Mouse (Mus musculus) frontal cortex, adult (tissue): Measurements from ENCODE around the gene Hpcal4.

Experiments used
- ATAC-seq: cut with Nextera tagmentation; 2 replicates; pipeline ENCODE4 v1.9.2; 2017; ENCODE audit warnings: mild to moderate bottlenecking, moderate library complexity, mixed read lengths; ENCODE audit not compliant: low TSS enrichment

Gene Hpcal4

DNA sequence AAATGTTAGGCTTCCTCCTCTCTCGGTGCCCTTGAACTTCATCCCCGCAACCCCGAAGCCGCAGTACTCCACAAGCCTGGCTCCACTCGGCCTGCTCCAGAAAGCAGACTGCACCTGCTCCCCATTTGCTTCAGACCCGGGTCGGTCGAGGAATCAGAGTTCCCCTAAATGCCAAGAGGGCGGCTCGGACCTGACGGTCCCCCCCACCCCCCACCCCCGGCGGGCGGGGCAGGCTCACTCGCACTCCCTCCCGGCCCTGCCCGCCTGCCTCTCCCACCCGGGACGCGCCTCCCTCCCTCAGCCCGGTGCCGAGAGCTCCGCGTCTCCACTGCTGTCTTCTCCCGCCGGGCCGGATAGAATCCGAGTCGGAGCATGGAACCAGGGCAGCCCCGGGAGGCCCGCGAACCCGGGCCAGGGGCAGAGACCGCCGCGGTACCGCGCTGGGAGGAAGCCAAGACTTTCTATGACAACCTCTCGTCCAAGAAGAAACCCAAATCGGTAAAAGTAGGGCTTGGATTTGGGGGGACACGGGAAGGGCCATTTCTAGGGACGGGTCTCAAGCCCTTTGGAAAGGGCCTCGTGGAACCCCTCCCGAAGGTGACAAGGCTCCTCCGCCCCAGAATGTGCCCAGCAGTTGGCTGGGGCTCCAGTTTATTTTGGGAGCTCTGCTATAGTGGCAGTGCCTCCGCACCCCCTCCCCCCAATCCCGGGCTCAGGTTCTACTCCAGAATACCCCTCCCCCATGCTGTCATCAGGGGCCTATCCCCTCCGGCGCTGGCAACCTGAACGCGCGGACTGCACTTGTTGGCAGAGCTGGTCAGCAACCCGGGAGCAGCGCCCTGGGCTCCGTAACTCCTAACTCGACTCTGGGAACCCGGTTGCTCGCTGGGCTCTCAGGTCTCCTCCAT lies 18.4 kb downstream of the Hpcal4 start, which contains the start of gene Nt5c1a:
Nt5c1a (plus strand) TSS at position 319 of the 908 bp plus-strand sequence.
- peak; percentile 76 for ATAC-seq

DNA sequence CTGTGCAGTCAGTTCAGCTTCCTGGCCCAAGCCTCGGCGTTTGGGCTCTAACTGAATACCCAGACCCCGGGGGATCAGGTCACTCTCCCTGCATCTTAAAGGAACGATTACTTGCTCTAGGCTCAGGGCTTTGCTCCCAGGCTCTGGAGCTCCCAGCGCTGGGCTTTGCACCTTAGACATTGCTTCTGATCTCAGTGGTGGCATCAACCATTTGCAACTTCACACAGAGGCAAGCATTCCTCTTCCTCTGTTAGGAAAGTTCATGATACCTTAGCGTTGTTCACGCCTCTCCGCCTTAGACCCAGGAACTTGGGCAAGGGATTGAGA lies 19.0 kb downstream of the Hpcal4 start:
- no peak for ATAC-seq

DNA sequence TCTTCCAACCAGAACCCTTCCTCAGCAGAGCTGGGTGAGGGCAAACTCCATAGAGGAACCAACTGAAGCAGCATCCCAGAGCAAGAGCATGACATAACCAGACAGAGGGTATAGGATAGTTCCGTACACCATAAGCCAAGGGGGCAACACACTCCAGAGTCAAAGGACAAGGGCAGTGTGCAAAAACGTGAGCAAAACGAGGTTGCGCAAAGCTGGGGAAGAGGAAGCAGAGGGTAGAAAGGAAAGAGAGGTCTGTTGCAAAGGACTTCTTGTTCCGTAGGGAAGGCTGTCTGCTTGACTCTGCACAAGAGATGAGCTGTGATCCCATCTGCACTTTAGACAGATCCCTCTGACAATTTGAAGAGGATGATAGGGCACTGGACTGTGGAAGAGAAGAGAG lies 24.3 kb downstream of the Hpcal4 start:
- no peak for ATAC-seq

DNA sequence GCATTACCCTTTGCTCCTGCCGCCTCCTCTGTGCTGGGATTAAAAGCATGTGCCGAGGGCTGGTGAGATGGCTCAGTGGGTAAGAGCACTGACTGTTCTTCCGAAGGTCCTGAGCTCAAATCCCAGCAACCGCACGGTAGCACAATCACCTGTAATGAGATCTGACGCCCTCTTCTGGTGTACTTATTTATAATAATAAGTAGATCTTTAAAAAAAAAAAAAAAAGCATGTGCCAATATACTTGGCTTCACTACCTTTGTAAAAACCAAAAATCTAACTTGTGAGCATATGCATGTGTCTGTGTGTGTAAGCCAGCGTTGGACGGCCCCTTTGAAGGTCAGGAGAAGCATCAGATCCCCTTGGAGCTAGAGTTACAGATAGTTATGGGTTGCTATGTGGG lies 28.0 kb downstream of the Hpcal4 start:
- no peak for ATAC-seq

DNA sequence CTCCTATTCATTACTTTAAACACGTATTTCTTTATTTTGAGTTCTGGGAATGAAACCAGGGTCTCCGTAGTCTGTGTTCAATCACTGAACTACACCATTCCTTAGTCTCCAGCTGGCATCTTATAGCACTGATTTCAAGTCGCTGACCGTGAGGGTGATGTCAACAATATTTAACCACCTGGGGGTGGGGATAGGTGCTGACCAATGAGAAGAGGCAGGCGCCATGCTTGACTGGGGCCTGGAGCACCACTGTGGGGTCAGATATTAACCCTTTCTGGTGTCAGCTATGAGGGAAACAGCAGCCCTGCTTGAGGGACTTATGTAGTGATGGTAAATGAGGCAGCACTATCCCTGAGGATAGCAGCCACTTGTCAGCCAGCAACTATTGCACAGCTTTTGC lies 28.4 kb downstream of the Hpcal4 start:
- ATAC-seq = no peak

DNA sequence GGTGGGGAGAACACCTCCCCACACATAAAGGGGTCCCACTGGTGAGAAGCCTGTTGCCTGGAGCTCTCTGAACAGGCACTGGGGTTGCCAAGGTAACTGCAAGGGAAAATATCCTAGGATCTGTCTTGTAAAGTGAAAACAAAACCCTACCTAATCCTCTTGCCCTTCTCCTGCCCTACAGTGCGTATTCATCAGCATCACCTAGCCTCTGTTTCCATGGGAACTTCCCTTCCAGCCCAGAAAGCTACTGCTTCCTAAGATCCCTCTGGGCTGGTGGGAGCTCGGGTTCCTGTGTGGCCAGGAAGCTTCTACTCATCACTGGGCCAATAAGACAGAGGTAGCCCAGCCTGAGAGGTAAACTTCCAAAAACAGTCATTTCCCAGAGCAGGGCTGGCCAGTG lies 29.3 kb downstream of the Hpcal4 start:
- no peak for ATAC-seq

DNA sequence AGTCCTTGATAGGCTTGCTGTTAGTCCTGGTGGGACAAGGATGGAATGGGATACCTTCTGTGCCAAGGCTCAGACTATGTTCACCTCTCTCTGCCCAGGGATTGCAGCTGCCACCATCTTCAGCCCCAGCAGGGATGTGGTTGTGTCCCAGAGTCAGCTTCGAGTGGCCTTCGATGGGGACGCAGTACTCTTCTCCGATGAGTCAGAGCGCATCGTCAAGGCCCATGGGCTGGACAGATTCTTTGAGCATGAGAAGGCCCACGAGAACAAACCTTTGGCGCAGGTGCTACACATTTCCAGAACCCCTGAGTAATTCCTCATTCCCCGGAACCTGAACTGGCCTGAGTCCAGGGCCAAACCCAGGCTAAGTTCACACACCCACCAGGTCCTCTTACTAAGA lies 30.9 kb downstream of the Hpcal4 start:
- ATAC-seq = no peak

DNA sequence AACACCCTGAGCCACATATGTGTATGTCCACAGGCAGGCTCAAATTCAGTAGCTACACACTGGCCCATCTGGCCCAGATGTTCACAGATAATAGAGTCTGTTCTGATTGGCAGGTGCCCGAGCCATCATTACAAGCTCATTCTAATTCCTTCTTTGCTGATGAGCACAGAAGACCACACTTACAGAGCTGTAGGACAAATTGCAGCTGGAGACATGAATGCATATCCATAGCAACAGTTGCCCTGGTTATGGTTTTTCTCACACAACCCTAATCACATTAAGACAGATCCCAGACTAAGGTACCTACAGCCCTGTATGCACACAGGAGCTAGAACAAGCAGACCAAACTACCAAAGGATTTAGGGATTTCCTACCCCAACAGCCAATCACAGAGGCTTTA lies 32.3 kb downstream of the Hpcal4 start:
- ATAC-seq = no peak

DNA sequence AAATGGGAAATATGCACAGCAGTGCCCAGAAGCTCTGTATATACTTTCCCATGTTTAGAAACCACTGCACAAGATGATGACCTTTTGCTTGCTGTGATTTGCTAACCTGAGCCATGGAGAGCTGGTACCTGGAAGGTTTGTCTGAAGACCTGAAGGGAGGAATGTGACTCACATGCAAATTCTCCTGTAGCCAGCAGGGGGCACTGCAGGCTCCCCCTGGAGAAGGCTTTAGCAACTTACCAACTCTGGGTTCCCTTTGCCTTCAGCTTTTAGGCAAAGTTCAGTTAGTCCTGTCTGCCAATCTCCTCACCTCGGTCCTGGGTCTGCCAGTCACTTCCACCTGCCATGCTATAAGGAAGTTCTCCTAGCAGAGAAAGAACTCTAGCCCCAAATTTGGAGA lies 33.8 kb downstream of the Hpcal4 start:
- ATAC-seq = 0 out of 2 replicates have a peak, but pooled peaks have one; percentile 35

DNA sequence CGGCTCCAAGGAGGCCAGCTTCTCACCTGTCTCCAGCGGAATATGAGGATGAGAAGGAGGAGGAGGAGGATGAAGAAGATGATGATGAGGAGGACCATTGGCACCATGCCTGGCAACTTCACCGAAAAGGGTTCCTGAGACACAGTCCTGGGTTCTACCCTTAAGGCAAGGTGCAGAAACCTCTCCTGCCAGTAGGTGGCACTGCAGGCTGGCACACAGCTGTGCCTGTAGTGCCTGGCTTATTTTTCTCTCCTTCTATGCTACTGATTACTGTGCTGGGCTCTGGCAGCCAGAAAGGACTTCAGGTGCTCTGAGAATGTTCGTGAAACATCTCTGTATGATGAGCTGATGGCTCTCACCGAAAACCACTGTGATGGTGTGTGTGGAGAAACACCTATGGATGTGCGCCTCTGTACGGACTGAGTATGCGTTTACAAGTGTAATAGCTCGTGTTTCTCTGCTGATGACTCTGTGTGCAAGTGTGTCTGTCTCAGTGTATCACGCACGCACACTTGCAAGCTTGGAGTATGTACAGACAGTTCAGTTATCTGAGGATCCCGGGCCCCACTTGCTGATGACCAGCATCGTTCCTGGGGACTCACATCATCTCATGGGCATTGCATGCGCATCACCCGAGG lies 36.8 kb downstream of the Hpcal4 start:
- peak; percentile 81 for ATAC-seq

DNA sequence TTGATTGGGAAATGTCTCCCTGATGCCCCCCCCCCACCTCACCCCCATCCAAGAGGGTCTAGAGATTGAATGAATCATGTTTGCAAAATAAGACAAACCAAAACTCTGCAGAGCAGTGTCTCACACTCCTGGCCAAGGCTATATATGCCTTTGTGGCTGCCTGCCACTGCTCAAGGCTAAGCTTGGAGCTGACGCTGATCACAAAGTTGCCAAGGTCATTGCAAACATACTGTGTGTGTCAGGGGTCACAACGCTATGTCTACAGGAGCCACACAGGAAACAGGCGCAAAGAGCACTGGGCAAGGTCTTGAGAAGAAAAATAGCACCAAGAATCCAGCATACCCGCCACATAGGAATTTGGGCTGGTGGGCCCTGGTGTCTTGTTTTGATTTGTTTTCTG lies 37.6 kb downstream of the Hpcal4 start:
- no peak for ATAC-seq

DNA sequence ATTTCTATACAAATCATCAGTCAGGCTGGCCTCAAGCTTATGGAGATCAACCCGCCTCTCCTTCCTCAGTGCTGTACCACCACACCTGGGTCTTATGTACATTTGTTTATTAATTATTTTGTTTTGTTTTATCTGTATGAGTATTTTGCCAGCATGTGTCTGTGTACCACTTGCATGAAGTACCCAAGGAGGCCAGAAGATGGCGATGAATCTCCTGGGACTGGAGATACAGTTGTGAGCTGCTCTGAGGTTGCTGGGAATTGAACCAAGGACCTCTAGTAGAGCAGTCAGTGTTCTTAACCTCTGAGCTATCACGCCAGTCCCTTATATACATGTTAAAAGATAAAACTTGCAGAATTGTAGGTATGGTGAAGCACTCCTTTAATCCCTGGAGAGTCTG lies 40.3 kb downstream of the Hpcal4 start:
- ATAC-seq = no peak

DNA sequence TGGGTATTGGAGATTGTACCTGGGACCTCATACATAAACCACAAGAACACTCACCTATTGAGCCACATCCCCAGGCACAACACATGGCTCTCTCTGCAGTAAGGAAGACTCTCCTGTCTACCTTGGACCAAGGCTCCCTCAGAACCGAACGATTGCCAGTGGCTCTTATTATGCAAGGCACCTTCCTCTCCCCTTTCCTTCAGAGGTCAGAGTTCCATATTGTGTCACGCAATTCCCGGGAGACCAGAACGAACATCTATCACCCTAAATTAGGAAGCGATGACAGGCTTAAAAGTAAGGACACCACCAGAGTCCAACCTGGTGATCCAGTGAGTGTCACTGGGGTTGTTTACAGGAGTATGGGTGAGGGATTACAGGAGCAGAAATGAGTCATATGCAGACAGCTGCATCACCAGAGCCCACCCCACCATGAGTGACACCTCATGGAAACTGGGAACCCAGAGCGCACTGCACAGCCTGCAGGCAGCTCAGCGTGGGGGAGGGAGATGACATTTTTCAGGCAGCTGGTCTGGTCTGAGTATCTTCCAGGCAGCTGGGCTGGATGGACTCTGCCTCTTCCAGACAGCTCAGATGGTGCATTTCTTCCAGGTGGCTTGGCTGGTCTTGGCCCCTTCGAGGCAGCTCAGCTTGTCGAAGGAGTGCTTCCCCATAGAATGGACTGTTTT lies 42.8 kb downstream of the Hpcal4 start:
- no peak; the same call in 1 of the 2 replicates for ATAC-seq

DNA sequence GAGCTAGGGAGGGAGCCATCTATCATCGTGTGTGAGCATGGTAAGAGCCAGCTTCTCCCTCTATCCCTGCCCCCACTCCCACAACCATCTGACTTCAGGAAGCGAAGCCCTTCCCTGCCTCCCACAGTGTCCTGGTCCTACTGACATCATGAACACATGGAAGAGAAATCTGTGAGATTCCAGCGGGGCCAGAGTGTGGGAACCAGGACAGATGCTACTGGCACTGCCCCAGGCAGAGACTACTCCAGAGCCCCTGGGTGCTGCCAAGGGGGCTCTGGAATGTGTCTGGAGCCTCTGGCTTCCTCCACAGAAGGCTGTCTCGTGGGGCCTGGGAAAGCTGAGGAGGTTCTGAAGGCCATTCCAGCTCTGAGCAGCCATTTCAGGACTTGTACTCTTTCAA lies 44.7 kb downstream of the Hpcal4 start:
- no peak for ATAC-seq

DNA sequence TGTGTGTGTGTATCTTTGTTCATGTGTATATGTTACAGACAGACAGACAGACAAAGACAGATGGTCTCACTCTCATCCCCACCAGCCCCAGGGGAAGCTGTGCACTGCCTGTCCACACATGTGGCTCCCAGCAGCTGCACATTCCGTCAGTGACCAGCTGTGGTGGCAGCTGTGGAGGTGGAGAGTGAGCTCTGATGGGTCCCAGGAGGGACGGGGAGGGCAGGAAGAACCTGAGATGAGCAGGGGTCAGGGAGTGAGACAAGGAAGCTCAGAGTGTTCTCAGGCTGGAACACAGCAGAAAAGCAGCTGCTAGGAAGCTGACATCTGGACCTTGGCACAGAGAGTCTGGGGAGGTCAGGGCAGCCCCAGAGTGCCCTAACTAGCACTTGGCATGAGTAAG lies 45.2 kb downstream of the Hpcal4 start:
- ATAC-seq = no peak

DNA sequence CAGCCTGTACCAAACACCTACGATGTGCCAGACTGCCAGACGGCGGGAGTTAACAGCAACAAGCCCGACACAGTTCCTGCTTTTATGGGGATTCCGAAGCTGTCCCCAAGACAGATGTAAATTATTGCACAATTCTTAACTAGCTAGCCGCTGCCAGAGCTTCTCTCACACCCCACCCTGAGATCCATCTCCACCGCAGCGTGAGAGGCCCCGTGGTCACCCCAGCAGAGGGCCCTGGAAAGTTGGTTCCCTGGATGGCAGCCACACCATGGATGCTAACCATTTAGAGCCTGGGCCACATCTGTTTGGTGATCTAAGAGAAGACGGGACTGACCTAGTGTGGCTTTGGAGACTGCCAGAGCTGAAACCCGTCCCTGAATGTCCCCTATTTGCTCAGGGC lies 46.1 kb downstream of the Hpcal4 start:
- ATAC-seq = no peak

DNA sequence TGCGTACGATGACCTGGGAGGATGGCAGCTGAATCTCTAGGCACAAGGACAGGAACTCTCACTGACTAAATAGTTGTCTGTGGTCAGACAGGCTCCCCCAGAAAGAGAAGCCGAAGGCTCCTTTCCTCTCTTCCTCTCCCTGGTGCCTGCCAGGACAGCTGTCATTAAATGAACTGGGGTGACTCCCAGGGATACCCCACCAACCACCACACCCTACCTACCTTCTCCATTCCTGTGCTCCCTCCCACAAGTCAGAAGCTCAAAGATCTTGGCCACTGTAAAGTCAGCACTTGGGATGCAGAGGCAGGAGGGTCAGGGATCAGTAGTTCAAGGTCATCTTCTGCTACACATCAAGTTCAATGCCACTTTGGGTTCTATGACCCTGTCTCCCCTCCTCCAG lies 49.8 kb downstream of the Hpcal4 start:
- no peak for ATAC-seq

DNA sequence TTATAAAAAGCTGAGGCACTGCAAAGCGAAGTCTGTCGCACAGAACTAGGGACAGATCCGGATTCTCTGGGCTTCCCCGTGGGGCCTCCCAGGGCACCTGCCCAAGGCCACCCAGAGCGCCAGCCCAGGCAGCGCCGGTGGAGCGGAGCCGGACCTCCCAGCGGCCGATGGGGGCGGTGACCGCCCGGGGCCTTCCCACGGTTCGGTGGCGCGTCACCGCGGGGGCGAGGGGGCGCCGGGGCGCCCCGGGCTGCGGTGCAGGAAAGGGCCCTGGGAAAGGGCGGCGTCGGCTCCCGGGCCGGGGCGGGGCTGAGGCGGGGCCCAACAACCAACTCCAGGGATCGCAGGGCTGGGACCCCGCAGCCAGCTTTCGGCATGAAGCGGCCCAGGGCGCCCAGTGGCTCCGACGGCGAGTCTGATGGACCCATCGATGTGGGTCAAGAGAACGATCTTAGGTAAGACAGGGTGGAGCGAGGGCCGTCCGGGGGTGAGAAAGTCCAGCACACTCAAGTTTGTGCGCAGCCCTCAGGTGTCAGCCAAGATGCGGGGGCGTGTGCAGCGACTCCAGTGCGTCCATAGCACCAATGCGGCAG lies 50.6 kb downstream of the Hpcal4 start, which contains the start of gene Heyl:
Heyl (plus strand) TSS at position 65 of the 593 bp plus-strand sequence.
- no peak for ATAC-seq

DNA sequence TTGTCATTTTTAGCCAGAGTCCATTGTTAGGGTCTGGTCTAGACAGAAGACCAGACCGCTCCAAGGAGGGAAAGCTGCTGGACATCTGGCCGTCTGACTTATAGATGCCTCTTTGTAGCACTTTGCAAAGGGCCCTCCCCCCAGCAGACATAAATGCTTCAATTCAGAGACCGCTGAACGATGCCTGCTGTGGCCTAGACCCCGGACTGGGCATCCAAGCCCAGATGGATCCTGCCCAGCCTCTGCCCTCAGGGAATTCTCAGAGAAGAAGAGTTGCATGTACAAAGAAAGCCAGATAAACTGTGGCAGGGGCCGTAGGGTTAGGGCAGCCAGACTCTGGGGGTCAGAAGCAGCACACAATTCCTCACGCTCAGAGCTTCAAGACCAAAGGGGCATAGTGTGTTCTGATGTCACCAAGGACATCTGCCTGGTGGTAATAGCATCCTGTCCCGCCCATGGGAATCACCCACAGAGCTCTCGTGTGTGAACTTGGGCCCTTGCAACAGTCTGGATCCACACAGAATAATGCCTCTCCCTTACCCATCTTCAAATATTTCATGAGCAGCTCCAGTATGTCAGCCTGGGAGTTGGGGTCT lies 52.9 kb downstream of the Hpcal4 start:
- no peak for ATAC-seq

DNA sequence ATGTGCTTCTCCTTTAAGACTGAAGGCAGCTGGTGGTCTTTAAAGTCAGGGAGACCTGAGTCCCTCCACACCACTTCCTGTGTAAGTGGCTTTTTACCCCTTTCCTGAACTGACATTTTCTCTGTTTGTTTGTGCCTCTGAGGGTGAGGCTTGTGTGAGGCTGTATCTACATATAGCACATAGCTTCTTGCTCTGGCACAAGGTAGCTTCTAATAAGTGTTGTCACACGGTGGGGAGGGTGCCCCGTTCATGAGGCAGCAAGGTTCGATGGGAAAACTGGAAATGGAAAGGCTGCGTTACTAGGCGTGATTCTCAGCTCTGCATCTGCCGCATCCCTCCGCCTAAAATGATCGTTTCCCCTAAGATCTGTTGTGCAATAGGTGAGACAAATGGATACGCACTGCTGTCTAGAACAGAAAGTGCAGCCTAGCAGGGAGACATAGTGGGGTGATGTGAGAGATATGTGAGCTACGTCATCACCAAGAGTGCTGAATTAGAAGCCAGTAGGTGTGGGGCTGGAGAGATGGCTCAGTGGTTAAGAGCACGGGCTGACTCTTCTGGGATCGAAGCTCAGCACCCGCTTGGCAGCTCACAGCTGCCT lies 53.5 kb downstream of the Hpcal4 start:
- ATAC-seq = no peak
